Mouse (Mus musculus) colon, adult 2 months (tissue): Measurements from ENCODE around the gene Olfr938. TPM values are rescaled to one million over a fixed set of nuclear protein-coding genes. Genes with fewer than 3 reads are reported as not detected.

Experiments used
- polyA plus RNA-seq: library from polyadenylated mRNA; depleted of rRNA; stranded (reverse); fragments of >200 nt; gene quantifications from 2 replicates; pipeline ENCODE4 v1.2.3, GENCODE M21; 2012; rRNA removed

The Olfr938 gene
- not detected in 2 replicates for polyA plus RNA-seq

GRCm38 (mm10) chr9:39078787-39079186 lies at the start of gene Olfr938:
Gene Olfr938 (minus strand): TSS chr9:39078887.

GRCm38 (mm10) chr9:39127831-39128230 lies 49.1 kb upstream of the Olfr938 start, which contains the start of gene Olfr27:
Gene Olfr27 (plus strand): TSS chr9:39128131.

GRCm38 (mm10) chr9:39064851-39065250 lies 13.8 kb downstream of the Olfr938 start, which contains the start of gene Olfr937:
Gene Olfr937 (minus strand): TSS chr9:39064951.

Other genes starting within 250 kb of the Olfr938 start
- gene Olfr924, start 234.4 kb downstream of the Olfr938 start, polyA plus RNA-seq, result not detected in 2 replicates
- not detected in 2 replicates for gene Olfr26, start 223.8 kb downstream of the Olfr938 start, polyA plus RNA-seq
- gene Olfr926, start 201.8 kb downstream of the Olfr938 start, polyA plus RNA-seq, result not detected in 2 replicates
- gene Olfr930, start 149.1 kb downstream of the Olfr938 start, polyA plus RNA-seq, result not detected in 2 replicates
- not detected in 2 replicates for gene Olfr933, start 106.6 kb downstream of the Olfr938 start, polyA plus RNA-seq
- gene Olfr934, start 90.6 kb downstream of the Olfr938 start, polyA plus RNA-seq, result not detected in 2 replicates
- not detected in 2 replicates for gene Olfr935, start 79.2 kb downstream of the Olfr938 start, polyA plus RNA-seq
- not detected in 2 replicates for gene Olfr146, start 55.5 kb downstream of the Olfr938 start, polyA plus RNA-seq
- gene Olfr937, start 13.9 kb downstream of the Olfr938 start, polyA plus RNA-seq, result not detected in 2 replicates
- gene Olfr27, start 49.2 kb upstream of the Olfr938 start, polyA plus RNA-seq, result not detected in 2 replicates
- gene Olfr943, start 87.4 kb upstream of the Olfr938 start, polyA plus RNA-seq, result not detected in 2 replicates
- gene Olfr944, start 123.0 kb upstream of the Olfr938 start, polyA plus RNA-seq, result not detected in 2 replicates
- gene Olfr1537, start 171.1 kb upstream of the Olfr938 start, polyA plus RNA-seq, result not detected in 2 replicates
- not detected in 2 replicates for gene Olfr945, start 197.9 kb upstream of the Olfr938 start, polyA plus RNA-seq
- not detected in 2 replicates for gene Olfr948, start 247.2 kb upstream of the Olfr938 start, polyA plus RNA-seq